ENCODE assay signal across 9 mouse cellular contexts in the genomic region with DNA sequence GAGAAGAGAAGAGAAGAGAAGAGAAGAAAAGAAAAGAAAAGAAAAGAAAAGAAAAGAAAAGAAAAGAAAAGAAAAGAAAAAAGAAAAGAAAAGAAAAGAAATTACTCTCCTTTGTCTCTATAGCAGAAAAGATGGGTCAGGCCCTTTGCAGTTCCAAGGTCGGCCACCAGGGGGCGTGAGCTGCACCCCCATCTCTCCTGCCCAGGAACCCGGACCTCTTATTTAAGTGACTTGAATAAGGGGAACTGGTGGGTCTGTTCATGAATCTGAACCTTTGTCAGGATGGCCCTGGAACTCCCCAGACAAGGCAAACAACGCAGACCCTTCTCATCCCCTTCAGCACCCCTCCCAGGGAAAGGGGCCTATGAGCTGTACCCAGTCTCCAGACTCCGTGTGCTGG. TPM values are rescaled to one million over a fixed set of nuclear protein-coding genes. Genes with fewer than 3 reads are reported as not detected.
DNase-seq lines count a peak whose midpoint lies in the region; TF ChIP-seq lines count a peak whose summit lies in the region.
"Had no signal": no experiment of that assay in that cellular context is flagged by ENCODE, and none has a peak within 500 bp of the region (broad histone marks: within the 10 kb centered on the region; RNA-seq: fewer than 3 reads in every experiment).

No protein-coding gene starts in this region.

- no peaks in the 10 kb centered on the region for H3K4me1 ChIP-seq in lung, adult 2 months (ENCODE audit: control insufficient read depth, insufficient read depth, low read length)

- TF ChIP-seq CTCF in lung, adult 2 months (IDR thresholded peaks at IDR 0.05; ENCODE audit: insufficient read depth, low read length): peak; percentile 47

- no peak for TF ChIP-seq POLR2A in lung, adult 2 months (IDR thresholded peaks at IDR 0.05; ENCODE audit: borderline replicate concordance, extremely low read depth, low read depth, low read length)

- 34% methylated on average over 5 of the region's 5 CpGs for WGBS in lung, adult 2 months

- peak; percentile 28 to 46 for DNase-seq in cerebellum, adult 18-20 months
- no peak for DNase-seq in cerebellum, adult 8-10 months
- peak; percentile 17 for DNase-seq in lung, adult 2 months
- DNase-seq in lung, adult 18-20 months: no peak
- peak; percentile 62 for DNase-seq in induced T-regulatory cell, adult 2 months (ENCODE audit: low read depth)
- peak; percentile 84 for DNase-seq in testis, postnatal 10 days (ENCODE audit: low spot score)
- no peak for DNase-seq in left cerebral cortex, postnatal 14 days (ENCODE audit: low spot score in 2 of 2)
- DNase-seq in layer of hippocampus, postnatal 36 days: no peak

- no peak overlapping the region for H3K4me3 ChIP-seq in lung, adult 2 months (replicated peaks; ENCODE audit: extremely low read depth, low read depth, low read length)

- intact Hi-C loops in left cerebral cortex, postnatal 14 days (cut with DNase I): no loop called here

RNA-seq across cellular contexts. Expression of gene Sdsl, which starts 7.5 kb away (rescaled TPM):
- 2.1 and 2.3 TPM in 2 replicates for polyA plus RNA-seq in lung, adult 2 months (2012; rRNA removed)
- 1 to 10 TPM; 5.1 to 5.4 TPM for total RNA-seq in left cerebral cortex, postnatal 14 days (2021)
- 1 to 10 TPM; 6.9 to 8.3 TPM for total RNA-seq in layer of hippocampus, postnatal 36 days (2021)

RNA-seq across cellular contexts. Expression of gene Sds, which starts 11.3 kb away (rescaled TPM):
- 0.65 and 0.70 TPM in 2 replicates for polyA plus RNA-seq in lung, adult 2 months (2012; rRNA removed)
- total RNA-seq in left cerebral cortex, postnatal 14 days (2021): not detected
- total RNA-seq in layer of hippocampus, postnatal 36 days (2021): not detected
- polyA plus RNA-seq: frontal cortex, adult 2 months had no signal

RNA-seq across cellular contexts. Expression of gene Lhx5, which starts 33.6 kb away (rescaled TPM):
- not detected in 2 replicates for polyA plus RNA-seq in lung, adult 2 months (2012; rRNA removed)
- under 1 TPM in 1 of 2 experiments, not detected in 1; 0.27 TPM for total RNA-seq in left cerebral cortex, postnatal 14 days (2021)
- under 1 TPM in 1 of 2 experiments, not detected in 1; 0.13 TPM for total RNA-seq in layer of hippocampus, postnatal 36 days (2021)

RNA-seq across cellular contexts. Expression of gene Plbd2, which starts 38.4 kb away (rescaled TPM):
- polyA plus RNA-seq in lung, adult 2 months (2012; rRNA removed): 40.0 and 42.7 TPM in 2 replicates
- total RNA-seq in left cerebral cortex, postnatal 14 days (2021): 10 to 100 TPM; 77.4 to 81.8 TPM
- total RNA-seq in layer of hippocampus, postnatal 36 days (2021): 10 to 100 TPM; 56.8 to 58.7 TPM

RNA-seq across cellular contexts. Expression of gene Slc8b1, which starts 45.9 kb away (rescaled TPM):
- 37.0 and 40.0 TPM in 2 replicates for polyA plus RNA-seq in lung, adult 2 months (2012; rRNA removed)
- total RNA-seq in left cerebral cortex, postnatal 14 days (2021): 1 to 10 TPM; 5.2 to 5.4 TPM
- total RNA-seq in layer of hippocampus, postnatal 36 days (2021): 1 to 10 TPM; 7.6 to 8.7 TPM

Comparison
In these comparisons a context has a peak if more than half of its experiments do, and no peak if none do; other contexts are left out.
1. DNase-seq: peak in cerebellum, adult 18-20 months (2 of 2), lung, adult 2 months (single experiment), induced T-regulatory cell, adult 2 months (single experiment) and testis, postnatal 10 days (single experiment); none in cerebellum, adult 8-10 months (single experiment), lung, adult 18-20 months (0 of 2), left cerebral cortex, postnatal 14 days (0 of 2) and layer of hippocampus, postnatal 36 days (0 of 2).